Mouse (Mus musculus): ENCODE measurements around the gene Mlxipl. TPM values are rescaled to one million over a fixed set of nuclear protein-coding genes. Genes with fewer than 3 reads are reported as not detected.
"Not testable (repeated sequence)": the region's sequence is repeated elsewhere in the genome, so short reads cannot be mapped to it uniquely, and the experiment has no call there.

The Mlxipl gene
- polyA plus RNA-seq, 1 experiment from 2014 or later: 0.68 TPM

DNA sequence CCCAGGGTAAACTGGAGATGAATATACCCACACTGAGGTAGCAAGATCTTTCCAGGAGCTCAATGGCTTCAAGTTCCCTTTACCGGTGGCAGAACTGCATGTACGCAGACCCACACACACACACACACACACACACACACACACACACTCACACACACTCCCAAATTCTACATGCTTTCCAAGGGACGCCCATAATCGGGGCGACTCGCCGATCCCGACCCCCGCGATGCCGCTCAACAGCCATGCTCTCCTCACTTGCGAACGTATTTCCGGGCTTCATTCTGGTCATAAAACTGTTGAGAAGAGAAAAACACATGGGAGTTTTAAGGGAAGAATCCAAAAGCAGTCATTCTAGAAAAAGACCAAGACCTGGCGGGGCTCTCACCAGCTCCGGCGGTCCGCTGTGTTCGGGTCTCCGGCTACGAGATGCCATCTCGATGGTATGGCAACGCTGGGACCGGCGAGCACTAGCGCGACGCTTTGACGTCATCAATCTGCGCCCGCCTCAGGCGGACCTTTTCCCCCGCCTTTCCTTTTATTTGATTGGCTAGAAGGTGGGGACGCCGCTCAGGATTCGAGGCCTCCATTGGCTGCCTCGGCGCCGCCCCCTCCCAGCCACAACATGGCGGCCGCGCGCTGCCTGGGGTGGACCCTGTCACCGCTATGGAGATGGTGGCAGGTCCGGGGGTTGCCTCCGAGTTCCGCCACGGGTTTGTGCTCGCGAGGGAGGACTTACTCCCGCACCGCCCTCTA lies 25.9 kb upstream of the Mlxipl start, which contains the start of gene Dnajc30:
Gene Dnajc30 (plus strand): TSS at position 574 of the 753 bp plus-strand sequence.
- H3K9me3 ChIP-seq (ENCODE audit: control insufficient read depth, low read length): no peaks in the 10 kb centered on the region
- peak within 1 kb of the TSS; percentile 90 for H3K4me2 ChIP-seq (ENCODE audit: low read length)
- under 1% methylated on average over 52 of the region's 52 CpGs for WGBS
- H3K27me3 ChIP-seq (ENCODE audit: control insufficient read depth, insufficient read depth, low read length): no peaks in the 10 kb centered on the region
- peaks cover 33% of the 10 kb centered on the region for H3K36me3 ChIP-seq (ENCODE audit: control insufficient read depth, insufficient read depth, low read length)
- ATAC-seq (ENCODE audit: low FRiP score, low TSS enrichment) (peak; percentile 95), DNase-seq (peak; percentile 100)
- H3K27ac ChIP-seq (replicated peaks; ENCODE audit: low read depth, low read length): peak within 1 kb of the TSS; percentile 74
- peak within 1 kb of the TSS; percentile 88 for H3K4me3 ChIP-seq (replicated peaks; ENCODE audit: low read depth, low read length)
- H3K9ac ChIP-seq (replicated peaks; ENCODE audit: low read length): peak within 1 kb of the TSS; percentile 81
- peaks cover 13% of the 10 kb centered on the region for H3K4me1 ChIP-seq (ENCODE audit: control insufficient read depth, insufficient read depth, low read length)

DNA sequence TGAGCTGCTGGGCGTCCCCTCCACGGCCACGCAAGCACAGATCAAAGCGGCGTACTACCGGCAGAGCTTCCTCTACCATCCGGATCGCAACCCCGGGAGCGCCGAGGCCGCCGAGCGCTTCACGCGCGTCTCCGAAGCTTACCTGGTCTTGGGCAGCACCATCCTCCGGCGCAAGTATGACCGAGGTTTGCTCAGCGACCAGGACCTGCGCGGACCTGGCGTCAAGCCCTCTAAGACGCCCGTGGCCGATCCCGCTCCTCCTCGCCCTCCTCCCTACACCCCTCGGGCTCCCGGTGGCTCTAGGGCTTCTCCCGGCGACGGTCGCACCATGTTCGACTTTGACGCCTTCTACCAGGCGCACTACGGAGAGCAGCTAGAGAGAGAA lies 25.3 kb upstream of the Mlxipl start:
- peaks cover 29% of the 10 kb centered on the region for H3K36me3 ChIP-seq (ENCODE audit: control insufficient read depth, insufficient read depth, low read length)
- no peaks in the 10 kb centered on the region for H3K9me3 ChIP-seq (ENCODE audit: control insufficient read depth, low read length)
- peak overlapping the region; percentile 74 for H3K27ac ChIP-seq (replicated peaks; ENCODE audit: low read depth, low read length)
- H3K4me2 ChIP-seq (ENCODE audit: low read length): peak overlapping the region; percentile 90
- H3K27me3 ChIP-seq (ENCODE audit: control insufficient read depth, insufficient read depth, low read length): no peaks in the 10 kb centered on the region
- peak overlapping the region; percentile 88 for H3K4me3 ChIP-seq (replicated peaks; ENCODE audit: low read depth, low read length)
- H3K9ac ChIP-seq (replicated peaks; ENCODE audit: low read length): peak overlapping the region; percentile 81
- under 1% methylated on average over 40 of the region's 40 CpGs for WGBS
- H3K4me1 ChIP-seq (ENCODE audit: control insufficient read depth, insufficient read depth, low read length): peaks cover 13% of the 10 kb centered on the region
- DNase-seq (no peak), ATAC-seq (ENCODE audit: low FRiP score, low TSS enrichment) (peak; percentile 49)

- not testable (repeated sequence) for H3K27me3 ChIP-seq (ENCODE audit: control insufficient read depth, insufficient read depth, low read length); ATAC-seq (ENCODE audit: low FRiP score, low TSS enrichment); DNase-seq; H3K9me3 ChIP-seq (ENCODE audit: control insufficient read depth, low read length)
- WGBS: 79% methylated on average over 9 of the region's 9 CpGs
- Histone ChIP-seq H3K4me2 (ENCODE audit: low read length) (peak within 1 kb of the TSS; percentile 90), H3K27ac (replicated peaks; ENCODE audit: low read depth, low read length) (peak within 1 kb of the TSS; percentile 74), H3K4me1 (ENCODE audit: control insufficient read depth, insufficient read depth, low read length) (peaks cover 13% of the 10 kb centered on the region), H3K9ac (replicated peaks; ENCODE audit: low read length) (peak within 1 kb of the TSS; percentile 81), H3K4me3 (replicated peaks; ENCODE audit: low read depth, low read length) (peak within 1 kb of the TSS; percentile 88), H3K36me3 (ENCODE audit: control insufficient read depth, insufficient read depth, low read length) (peaks cover 23% of the 10 kb centered on the region)
Observed at GRCm38 (mm10) chr5:135064909-135065446, 24.7 kb upstream of the Mlxipl start, which contains the start of gene Bud23. Bud23 (minus strand) TSS chr5:135064959.

- Histone ChIP-seq H3K4me2 (ENCODE audit: low read length) (no peak overlapping the region), H3K4me1 (ENCODE audit: control insufficient read depth, insufficient read depth, low read length) (peaks cover 13% of the 10 kb centered on the region), H3K36me3 (ENCODE audit: control insufficient read depth, insufficient read depth, low read length) (peaks cover 12% of the 10 kb centered on the region; the same call in 1 of the 2 replicates), H3K9ac (replicated peaks; ENCODE audit: low read length) (no peak overlapping the region), H3K4me3 (replicated peaks; ENCODE audit: low read depth, low read length) (no peak overlapping the region), H3K27ac (replicated peaks; ENCODE audit: low read depth, low read length) (no peak overlapping the region), H3K27me3 (ENCODE audit: control insufficient read depth, insufficient read depth, low read length) (no peaks in the 10 kb centered on the region), H3K9me3 (ENCODE audit: control insufficient read depth, low read length) (no peaks in the 10 kb centered on the region)
- ATAC-seq (ENCODE audit: low FRiP score, low TSS enrichment): no peak
- WGBS: 91% methylated on average over 3 of the region's 3 CpGs
- DNase-seq: no peak
Observed at GRCm38 (mm10) chr5:135066008-135066407, 23.7 kb upstream of the Mlxipl start.

DNA sequence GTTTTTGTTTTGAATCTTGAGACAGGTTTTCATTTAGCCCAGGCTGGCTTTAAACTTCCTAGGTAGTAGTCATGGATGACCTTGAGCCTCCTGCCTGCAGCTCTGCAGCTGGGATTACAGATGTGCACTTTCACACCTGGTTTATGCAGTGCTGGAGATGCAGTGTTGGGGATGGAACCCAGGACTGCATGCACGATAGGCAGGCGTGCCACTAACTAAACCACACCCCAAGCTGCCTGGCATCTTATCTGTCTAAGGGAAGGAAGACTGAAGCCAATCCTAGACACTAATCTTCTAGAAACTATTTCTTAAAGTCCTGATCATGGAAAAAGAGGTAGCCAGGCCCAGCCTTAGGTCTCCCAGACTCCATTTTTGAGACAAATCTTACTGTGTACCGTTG lies 19.2 kb upstream of the Mlxipl start:
- peaks cover 46% of the 10 kb centered on the region for H3K36me3 ChIP-seq (ENCODE audit: control insufficient read depth, insufficient read depth, low read length)
- no peaks in the 10 kb centered on the region for H3K27me3 ChIP-seq (ENCODE audit: control insufficient read depth, insufficient read depth, low read length)
- peaks cover 2% of the 10 kb centered on the region for H3K4me1 ChIP-seq (ENCODE audit: control insufficient read depth, insufficient read depth, low read length)
- no peak overlapping the region for H3K4me3 ChIP-seq (replicated peaks; ENCODE audit: low read depth, low read length)
- no peak overlapping the region for H3K27ac ChIP-seq (replicated peaks; ENCODE audit: low read depth, low read length)
- H3K9me3 ChIP-seq (ENCODE audit: control insufficient read depth, low read length): no peaks in the 10 kb centered on the region
- H3K9ac ChIP-seq (replicated peaks; ENCODE audit: low read length): no peak overlapping the region
- DNase-seq (no peak), ATAC-seq (ENCODE audit: low FRiP score, low TSS enrichment) (no peak)
- WGBS: 83% methylated on average over 3 of the region's 3 CpGs
- H3K4me2 ChIP-seq (ENCODE audit: low read length): no peak overlapping the region

GRCm38 (mm10) chr5:135072061-135072460 lies 17.6 kb upstream of the Mlxipl start:
- no peak for ATAC-seq (ENCODE audit: low FRiP score, low TSS enrichment)
- no peak overlapping the region for H3K27ac ChIP-seq (replicated peaks; ENCODE audit: low read depth, low read length)
- H3K27me3 ChIP-seq (ENCODE audit: control insufficient read depth, insufficient read depth, low read length): no peaks in the 10 kb centered on the region
- 94% methylated on average over 2 of the region's 2 CpGs for WGBS
- DNase-seq: no peak
- H3K9me3 ChIP-seq (ENCODE audit: control insufficient read depth, low read length): no peaks in the 10 kb centered on the region
- H3K4me3 ChIP-seq (replicated peaks; ENCODE audit: low read depth, low read length): no peak overlapping the region
- H3K4me1 ChIP-seq (ENCODE audit: control insufficient read depth, insufficient read depth, low read length): peaks cover 8% of the 10 kb centered on the region; the same call in 1 of the 2 replicates
- H3K36me3 ChIP-seq (ENCODE audit: control insufficient read depth, insufficient read depth, low read length): peaks cover 51% of the 10 kb centered on the region
- H3K4me2 ChIP-seq (ENCODE audit: low read length): no peak overlapping the region
- no peak overlapping the region for H3K9ac ChIP-seq (replicated peaks; ENCODE audit: low read length)

DNA sequence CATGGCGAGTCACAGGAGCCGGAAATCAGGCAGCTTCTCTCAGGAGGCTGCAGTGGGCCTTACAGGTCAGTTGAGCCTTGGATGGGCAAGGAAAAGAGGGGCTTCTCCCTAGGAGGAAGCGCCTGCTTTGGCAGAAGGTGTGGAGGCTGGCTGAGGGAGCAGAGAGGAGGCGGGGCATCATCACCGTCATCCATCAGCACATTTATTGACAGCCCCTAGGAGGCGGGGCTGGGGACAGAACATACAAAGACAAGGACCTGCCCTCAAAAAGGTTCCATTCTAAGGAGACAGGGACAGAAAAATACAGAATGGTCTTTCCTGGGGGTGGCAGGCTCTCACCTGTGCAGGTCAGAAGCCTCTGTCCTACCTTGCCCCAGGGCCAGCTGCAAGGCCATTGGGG lies 17.0 kb upstream of the Mlxipl start:
- H3K27me3 ChIP-seq (ENCODE audit: control insufficient read depth, insufficient read depth, low read length): no peaks in the 10 kb centered on the region
- no peak for DNase-seq
- no peak overlapping the region for H3K4me3 ChIP-seq (replicated peaks; ENCODE audit: low read depth, low read length)
- peaks cover 45% of the 10 kb centered on the region for H3K36me3 ChIP-seq (ENCODE audit: control insufficient read depth, insufficient read depth, low read length)
- H3K9ac ChIP-seq (replicated peaks; ENCODE audit: low read length): no peak overlapping the region
- no peaks in the 10 kb centered on the region for H3K9me3 ChIP-seq (ENCODE audit: control insufficient read depth, low read length)
- no peak overlapping the region for H3K4me2 ChIP-seq (ENCODE audit: low read length)
- no peak overlapping the region for H3K27ac ChIP-seq (replicated peaks; ENCODE audit: low read depth, low read length)
- 68% methylated on average over 6 of the region's 6 CpGs for WGBS
- ATAC-seq (ENCODE audit: low FRiP score, low TSS enrichment): no peak
- peaks cover 8% of the 10 kb centered on the region; the same call in 1 of the 2 replicates for H3K4me1 ChIP-seq (ENCODE audit: control insufficient read depth, insufficient read depth, low read length)

- Histone ChIP-seq H3K4me1 (ENCODE audit: control insufficient read depth, insufficient read depth, low read length) (peaks cover 8% of the 10 kb centered on the region; the same call in 1 of the 2 replicates), H3K27ac (replicated peaks; ENCODE audit: low read depth, low read length) (no peak overlapping the region), H3K9me3 (ENCODE audit: control insufficient read depth, low read length) (no peaks in the 10 kb centered on the region), H3K27me3 (ENCODE audit: control insufficient read depth, insufficient read depth, low read length) (no peaks in the 10 kb centered on the region), H3K4me2 (ENCODE audit: low read length) (no peak overlapping the region), H3K4me3 (replicated peaks; ENCODE audit: low read depth, low read length) (no peak overlapping the region), H3K9ac (replicated peaks; ENCODE audit: low read length) (no peak overlapping the region), H3K36me3 (ENCODE audit: control insufficient read depth, insufficient read depth, low read length) (peaks cover 44% of the 10 kb centered on the region)
- 19% methylated on average over 25 of the region's 26 CpGs for WGBS
- no peak for DNase-seq
- ATAC-seq (ENCODE audit: low FRiP score, low TSS enrichment): no peak
Observed at GRCm38 (mm10) chr5:135073349-135074150, 16.1 kb upstream of the Mlxipl start.
